Mouse (Mus musculus) C2C12 (cell line): Measurements from ENCODE around the gene Lypd3.

ENCODE experiments used
- CTCF ChIP-seq: IDR thresholded peaks from one replicate; pipeline ENCODE4 v1.5.1; 2011; ENCODE audit not compliant: control insufficient read depth, insufficient read depth, insufficient read length
- FOSL1 ChIP-seq: IDR thresholded peaks from one replicate; pipeline ENCODE4 v1.8.0; 2011; ENCODE audit warnings: mild to moderate bottlenecking, low read length; ENCODE audit not compliant: poor library complexity, insufficient read depth, severe bottlenecking
- MAX ChIP-seq: IDR thresholded peaks from one replicate; pipeline ENCODE4 v1.6.1; 2011; ENCODE audit warnings: mild to moderate bottlenecking, control low read depth
- MYOD1 ChIP-seq: IDR thresholded peaks from one replicate; pipeline ENCODE4 v1.6.1; 2011; ENCODE audit warnings: low read depth; ENCODE audit not compliant: control insufficient read depth, insufficient read length
- USF1 ChIP-seq: IDR thresholded peaks from one replicate; pipeline ENCODE4 v1.6.1; 2011; ENCODE audit warnings: low read depth, mild to moderate bottlenecking, control low read depth, moderate library complexity

DNA sequence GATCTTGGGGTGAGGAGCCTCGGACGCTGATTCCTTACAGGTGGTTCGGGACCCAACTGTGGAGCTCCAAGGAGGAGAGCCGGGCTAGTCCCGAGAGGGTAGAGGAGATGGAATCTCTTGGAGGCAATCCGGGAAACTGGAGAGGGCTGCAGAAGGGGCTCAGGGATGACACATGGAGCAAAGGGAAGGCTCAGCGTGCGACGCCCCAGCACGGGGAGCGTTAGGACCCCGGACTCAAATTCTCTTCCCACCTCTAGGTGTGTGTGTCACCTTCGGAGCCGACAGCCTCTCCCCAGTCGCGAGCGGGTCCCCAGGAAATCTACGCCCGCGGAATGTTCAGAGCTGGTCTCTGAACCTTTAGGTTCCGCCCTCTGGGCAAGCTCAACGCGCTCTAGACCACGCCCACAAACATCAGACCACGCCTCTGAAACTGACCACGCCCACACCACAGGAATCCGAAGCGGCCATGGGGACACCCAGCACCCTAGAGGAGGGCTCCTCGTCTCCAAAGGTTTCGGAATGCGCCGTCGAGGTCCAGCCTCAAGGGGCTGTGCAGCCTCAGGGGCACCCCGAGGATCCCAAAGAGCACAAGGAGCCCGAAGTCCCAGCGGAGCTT is 25.4 kb upstream of the Lypd3 start:
- no peak for TF ChIP-seq USF1
- no peak for TF ChIP-seq FOSL1
- no peak for TF ChIP-seq CTCF
- no peak for TF ChIP-seq MAX
- TF ChIP-seq MYOD1: no peak
